Mouse (Mus musculus): Measurements from ENCODE around the gene Zcchc24. TPM values are rescaled to one million over a fixed set of nuclear protein-coding genes. Genes with fewer than 3 reads are reported as not detected.

The Zcchc24 gene
- total and polyA plus RNA-seq, 3 experiments: 0.05 TPM; not detected in 2

- DNase-seq (ENCODE audit: low spot score): no peak
These were observed 25.5 kb upstream of the Zcchc24 start for GRCm38 (mm10) chr14:25794331-25794730.

DNA sequence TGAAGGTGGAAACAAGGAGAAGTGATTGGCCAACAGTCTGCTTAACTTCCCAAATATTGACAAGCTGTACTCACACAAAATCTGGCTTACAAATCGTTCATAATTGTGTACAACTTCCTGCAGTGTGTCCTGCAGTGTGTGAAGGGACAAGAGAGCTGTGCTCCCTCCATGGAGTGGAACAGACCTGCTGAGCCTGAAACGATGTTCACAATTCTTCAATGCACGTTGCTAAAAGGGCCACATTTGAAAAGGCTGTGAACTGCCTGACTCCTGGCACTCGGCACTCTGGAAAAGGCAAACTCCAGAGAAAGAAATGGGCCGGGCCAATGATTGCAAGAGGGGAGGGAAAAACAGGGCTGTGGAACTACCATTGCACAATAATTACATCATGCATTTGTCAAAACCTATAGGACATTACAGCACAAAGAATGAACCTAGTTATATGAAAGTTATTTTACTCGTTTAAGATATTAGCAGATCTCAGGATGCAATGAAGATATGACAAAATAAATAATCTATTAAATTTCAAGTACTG, 22.0 kb upstream of the Zcchc24 start:
- Histone ChIP-seq H3K4me3 (ENCODE audit: low read depth, low read length) (no peak overlapping the region), H3K27me3 (ENCODE audit: insufficient read depth, low read length) (no peaks in the 10 kb centered on the region), H3K4me1 (ENCODE audit: insufficient read depth, low read depth, low read length) (no peaks in the 10 kb centered on the region), H3K36me3 (replicated peaks) (no peaks in the 10 kb centered on the region), H3K9me3 (replicated peaks) (no peaks in the 10 kb centered on the region)
- ATAC-seq (ENCODE audit: extremely low read depth, insufficient number of reproducible peaks, low FRiP score, poor library complexity, severe bottlenecking) (no peak), DNase-seq (ENCODE audit: low spot score) (no peak)
- TF ChIP-seq TAL1 (conservative IDR thresholded peaks at IDR 0.05; ENCODE audit: low read depth, low read length) (no peak), GATA2 (IDR thresholded peaks at IDR 0.05; ENCODE audit: borderline replicate concordance, low read depth, low read length) (no peak), GATA1 (IDR thresholded peaks at IDR 0.05; ENCODE audit: borderline replicate concordance, low read length) (no peak), POLR2AphosphoS5 (IDR thresholded peaks at IDR 0.05; ENCODE audit: insufficient replicate concordance, low read depth, low read length) (no peak), CTCF (IDR thresholded peaks at IDR 0.05; ENCODE audit: low read depth, low read length) (no peak)

More at GRCm38 (mm10) chr14:25794331-25794730, 25.5 kb upstream of the Zcchc24 start:
- no peaks in the 10 kb centered on the region for H3K36me3 ChIP-seq (replicated peaks)
- H3K9me3 ChIP-seq (replicated peaks): no peaks in the 10 kb centered on the region
- H3K4me1 ChIP-seq (ENCODE audit: insufficient read depth, low read depth, low read length): no peaks in the 10 kb centered on the region
- peaks cover 2% of the 10 kb centered on the region for H3K27me3 ChIP-seq (ENCODE audit: insufficient read depth, low read length)
- no peak overlapping the region for H3K4me3 ChIP-seq (ENCODE audit: low read depth, low read length)
- no peak for ATAC-seq (ENCODE audit: extremely low read depth, insufficient number of reproducible peaks, low FRiP score, poor library complexity, severe bottlenecking)
- TF ChIP-seq GATA2 (IDR thresholded peaks at IDR 0.05; ENCODE audit: borderline replicate concordance, low read depth, low read length) (no peak), CTCF (IDR thresholded peaks at IDR 0.05; ENCODE audit: low read depth, low read length) (no peak), GATA1 (IDR thresholded peaks at IDR 0.05; ENCODE audit: borderline replicate concordance, low read length) (no peak), TAL1 (conservative IDR thresholded peaks at IDR 0.05; ENCODE audit: low read depth, low read length) (no peak), POLR2AphosphoS5 (IDR thresholded peaks at IDR 0.05; ENCODE audit: insufficient replicate concordance, low read depth, low read length) (no peak)

GRCm38 (mm10) chr14:25789946-25790345, 21.1 kb upstream of the Zcchc24 start:
- no peak for ATAC-seq (ENCODE audit: extremely low read depth, insufficient number of reproducible peaks, low FRiP score, poor library complexity, severe bottlenecking)
- DNase-seq (ENCODE audit: low spot score): no peak
- TF ChIP-seq GATA2 (IDR thresholded peaks at IDR 0.05; ENCODE audit: borderline replicate concordance, low read depth, low read length): no peak
- TF ChIP-seq GATA1 (IDR thresholded peaks at IDR 0.05; ENCODE audit: borderline replicate concordance, low read length): no peak
- TF ChIP-seq POLR2AphosphoS5 (IDR thresholded peaks at IDR 0.05; ENCODE audit: insufficient replicate concordance, low read depth, low read length): no peak
- no peak for TF ChIP-seq CTCF (IDR thresholded peaks at IDR 0.05; ENCODE audit: low read depth, low read length)
- TF ChIP-seq TAL1 (conservative IDR thresholded peaks at IDR 0.05; ENCODE audit: low read depth, low read length): no peak

DNA sequence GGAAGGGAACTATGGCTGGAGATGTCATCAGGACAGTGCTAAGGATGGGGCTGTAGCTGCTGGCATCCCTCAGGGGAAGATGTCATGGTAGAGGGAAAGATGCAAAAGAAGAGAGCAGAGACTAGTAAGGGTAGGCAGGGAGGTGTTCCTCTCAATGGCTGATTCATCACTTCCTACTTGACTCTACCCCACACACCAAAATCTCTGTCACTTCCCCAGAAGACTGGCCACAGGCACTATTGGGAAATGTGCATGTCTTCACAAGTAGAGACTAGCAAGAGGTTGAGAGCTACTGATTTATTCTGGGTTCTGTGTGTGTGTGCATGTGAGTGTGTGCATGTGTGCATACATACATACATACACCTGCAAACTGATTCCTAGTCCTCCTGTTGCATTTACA, 20.4 kb upstream of the Zcchc24 start:
- TF ChIP-seq CTCF (IDR thresholded peaks at IDR 0.05; ENCODE audit: low read depth, low read length) (no peak), TAL1 (conservative IDR thresholded peaks at IDR 0.05; ENCODE audit: low read depth, low read length) (no peak), GATA2 (IDR thresholded peaks at IDR 0.05; ENCODE audit: borderline replicate concordance, low read depth, low read length) (no peak), POLR2AphosphoS5 (IDR thresholded peaks at IDR 0.05; ENCODE audit: insufficient replicate concordance, low read depth, low read length) (no peak), GATA1 (IDR thresholded peaks at IDR 0.05; ENCODE audit: borderline replicate concordance, low read length) (no peak)
- ATAC-seq (ENCODE audit: extremely low read depth, insufficient number of reproducible peaks, low FRiP score, poor library complexity, severe bottlenecking) (no peak), DNase-seq (ENCODE audit: low spot score) (no peak)
- Histone ChIP-seq H3K27me3 (ENCODE audit: insufficient read depth, low read length) (no peaks in the 10 kb centered on the region), H3K36me3 (replicated peaks) (no peaks in the 10 kb centered on the region), H3K4me3 (ENCODE audit: low read depth, low read length) (no peak overlapping the region), H3K9me3 (replicated peaks) (no peaks in the 10 kb centered on the region), H3K4me1 (ENCODE audit: insufficient read depth, low read depth, low read length) (no peaks in the 10 kb centered on the region)

More at GRCm38 (mm10) chr14:25789946-25790345, 21.1 kb upstream of the Zcchc24 start:
- no peaks in the 10 kb centered on the region for H3K36me3 ChIP-seq (replicated peaks)
- H3K4me3 ChIP-seq (ENCODE audit: low read depth, low read length): no peak overlapping the region
- no peaks in the 10 kb centered on the region for H3K27me3 ChIP-seq (ENCODE audit: insufficient read depth, low read length)
- H3K9me3 ChIP-seq (replicated peaks): no peaks in the 10 kb centered on the region
- H3K4me1 ChIP-seq (ENCODE audit: insufficient read depth, low read depth, low read length): no peaks in the 10 kb centered on the region

GRCm38 (mm10) chr14:25788201-25788600, 19.4 kb upstream of the Zcchc24 start:
- Histone ChIP-seq H3K27me3 (ENCODE audit: insufficient read depth, low read length) (no peaks in the 10 kb centered on the region), H3K36me3 (replicated peaks) (no peaks in the 10 kb centered on the region), H3K4me1 (ENCODE audit: insufficient read depth, low read depth, low read length) (no peaks in the 10 kb centered on the region), H3K4me3 (ENCODE audit: low read depth, low read length) (no peak overlapping the region), H3K9me3 (replicated peaks) (no peaks in the 10 kb centered on the region)
- ATAC-seq (ENCODE audit: extremely low read depth, insufficient number of reproducible peaks, low FRiP score, poor library complexity, severe bottlenecking) (no peak), DNase-seq (ENCODE audit: low spot score) (no peak)
- TF ChIP-seq POLR2AphosphoS5 (IDR thresholded peaks at IDR 0.05; ENCODE audit: insufficient replicate concordance, low read depth, low read length): no peak

DNA sequence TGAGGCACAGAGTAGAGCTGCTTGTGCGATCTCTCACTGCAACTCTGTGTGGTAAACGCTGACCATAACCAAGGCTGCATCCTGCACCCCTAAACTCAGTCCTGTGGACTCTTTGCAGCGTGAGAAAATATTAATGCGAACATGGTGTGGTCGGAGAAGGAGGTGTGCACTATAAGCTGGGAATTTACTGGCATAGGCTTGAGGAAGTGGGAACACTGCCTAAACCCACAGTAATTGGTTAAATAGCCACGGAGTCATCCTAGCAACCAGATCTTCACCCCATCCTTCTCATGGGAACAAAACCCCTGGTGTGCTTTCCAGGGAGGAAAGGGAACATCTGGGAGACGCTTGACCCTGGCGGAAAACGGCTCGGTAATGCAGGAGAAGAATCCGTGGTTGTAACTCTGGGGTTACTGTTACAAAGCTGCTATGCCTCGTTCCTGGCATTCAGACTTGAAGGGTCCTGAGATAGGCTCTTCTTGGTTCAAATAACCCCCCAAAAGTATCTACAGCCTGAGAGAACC, 18.6 kb upstream of the Zcchc24 start:
- ATAC-seq (ENCODE audit: extremely low read depth, insufficient number of reproducible peaks, low FRiP score, poor library complexity, severe bottlenecking): no peak

More for the DNA sequence above, 18.6 kb upstream of the Zcchc24 start:
- Histone ChIP-seq H3K9me3 (replicated peaks) (no peaks in the 10 kb centered on the region), H3K27me3 (ENCODE audit: insufficient read depth, low read length) (peaks cover 2% of the 10 kb centered on the region; the same call in 1 of the 2 replicates), H3K36me3 (replicated peaks) (no peaks in the 10 kb centered on the region), H3K4me3 (ENCODE audit: low read depth, low read length) (no peak overlapping the region), H3K4me1 (ENCODE audit: insufficient read depth, low read depth, low read length) (no peaks in the 10 kb centered on the region)
- no peak for DNase-seq (ENCODE audit: low spot score)
- TF ChIP-seq GATA1 (IDR thresholded peaks at IDR 0.05; ENCODE audit: borderline replicate concordance, low read length): no peak
- TF ChIP-seq TAL1 (conservative IDR thresholded peaks at IDR 0.05; ENCODE audit: low read depth, low read length): no peak
- TF ChIP-seq GATA2 (IDR thresholded peaks at IDR 0.05; ENCODE audit: borderline replicate concordance, low read depth, low read length): no peak
- TF ChIP-seq CTCF (IDR thresholded peaks at IDR 0.05; ENCODE audit: low read depth, low read length): no peak
- TF ChIP-seq POLR2AphosphoS5 (IDR thresholded peaks at IDR 0.05; ENCODE audit: insufficient replicate concordance, low read depth, low read length): no peak

All from G1E (cell line).